Mouse (Mus musculus) liver, postnatal 0 days (tissue): ENCODE data around the gene Fzd1.

Source experiments
- CTCF ChIP-seq: sonication (generic); IDR thresholded peaks from 2 replicates; pipeline ENCODE4 v1.5.1; 2016; ENCODE audit warnings: antibody characterized with exemption, low read depth
- EP300 ChIP-seq: IDR thresholded peaks from 2 replicates; pipeline ENCODE4 v1.6.1; 2016; ENCODE audit warnings: antibody characterized with exemption, low read depth, mild to moderate bottlenecking

- TF ChIP-seq CTCF, result no peak
- TF ChIP-seq EP300, result no peak
Observed at GRCm38 (mm10) chr5:4776495-4776894, 18.7 kb upstream of the Fzd1 start.
